Mouse (Mus musculus): ENCODE measurements around the gene Tbc1d8b. TPM values are rescaled to one million over a fixed set of nuclear protein-coding genes. Genes with fewer than 3 reads are reported as not detected.
"Not testable (repeated sequence)": the region's sequence is repeated elsewhere in the genome, so short reads cannot be mapped to it uniquely, and the experiment has no call there.

The Tbc1d8b gene
- polyA plus RNA-seq, 1 experiment from 2014 or later: 0.23 TPM

GRCm38 (mm10) chrX:139714381-139714780, 29.6 kb downstream of the Tbc1d8b start, which contains the start of gene Gm15013:
TSS of gene Gm15013 (minus strand) at chrX:139714481.
- Histone ChIP-seq H3K9me3 (ENCODE audit: control insufficient read depth, low read length) (no peaks in the 10 kb centered on the region), H3K4me1 (replicated peaks; ENCODE audit: control insufficient read depth, insufficient read depth, low read length) (no peaks in the 10 kb centered on the region), H3K4me2 (replicated peaks) (no peak within 1 kb of the TSS), H3K27me3 (ENCODE audit: control insufficient read depth, insufficient read depth, low read length) (peaks cover 6% of the 10 kb centered on the region; the same call in 1 of the 2 replicates), H3K9ac (no peak within 1 kb of the TSS), H3K36me3 (replicated peaks; ENCODE audit: control insufficient read depth, insufficient read depth) (no peaks in the 10 kb centered on the region), H3K27ac (no peak within 1 kb of the TSS), H3K4me3 (replicated peaks; ENCODE audit: low read length) (no peak within 1 kb of the TSS)
- no peak for ATAC-seq (ENCODE audit: low FRiP score)
- 98% methylated on average over 8 of the region's 8 CpGs for WGBS
- no peak for DNase-seq (ENCODE audit: low spot score)

- peaks cover under 1% of the 10 kb centered on the region; the same call in 1 of the 2 replicates for H3K27me3 ChIP-seq (ENCODE audit: control insufficient read depth, insufficient read depth, low read length)
- H3K4me1 ChIP-seq (replicated peaks; ENCODE audit: control insufficient read depth, insufficient read depth, low read length): no peaks in the 10 kb centered on the region
- H3K9me3 ChIP-seq (ENCODE audit: control insufficient read depth, low read length): no peaks in the 10 kb centered on the region
- no peaks in the 10 kb centered on the region for H3K36me3 ChIP-seq (replicated peaks; ENCODE audit: control insufficient read depth, insufficient read depth)
- DNase-seq (ENCODE audit: low spot score) (no peak), ATAC-seq (ENCODE audit: low FRiP score) (no peak)
- no peak overlapping the region for H3K27ac ChIP-seq
- no peak overlapping the region for H3K4me3 ChIP-seq (replicated peaks; ENCODE audit: low read length)
- no peak overlapping the region for H3K9ac ChIP-seq
- WGBS: 95% methylated on average over 2 of the region's 2 CpGs
- H3K4me2 ChIP-seq (replicated peaks): no peak overlapping the region
These were observed 37.6 kb downstream of the Tbc1d8b start for GRCm38 (mm10) chrX:139722350-139722749.

GRCm38 (mm10) chrX:139730541-139730940, 45.7 kb downstream of the Tbc1d8b start:
- Histone ChIP-seq H3K9me3 (ENCODE audit: control insufficient read depth, low read length) (no peaks in the 10 kb centered on the region), H3K9ac (no peak overlapping the region), H3K4me3 (replicated peaks; ENCODE audit: low read length) (no peak overlapping the region), H3K4me2 (replicated peaks) (no peak overlapping the region), H3K4me1 (replicated peaks; ENCODE audit: control insufficient read depth, insufficient read depth, low read length) (no peaks in the 10 kb centered on the region), H3K27me3 (ENCODE audit: control insufficient read depth, insufficient read depth, low read length) (0 out of 2 replicates have a peak, but pooled peaks cover 4% of the 10 kb centered on the region), H3K27ac (no peak overlapping the region), H3K36me3 (replicated peaks; ENCODE audit: control insufficient read depth, insufficient read depth) (no peaks in the 10 kb centered on the region)
- 87% methylated on average over 3 of the region's 3 CpGs for WGBS
- no peak for DNase-seq (ENCODE audit: low spot score)
- no peak for ATAC-seq (ENCODE audit: low FRiP score)

GRCm38 (mm10) chrX:139737066-139737465, 52.3 kb downstream of the Tbc1d8b start:
- H3K4me1 ChIP-seq (replicated peaks; ENCODE audit: control insufficient read depth, insufficient read depth, low read length): no peaks in the 10 kb centered on the region
- no peak for DNase-seq (ENCODE audit: low spot score)
- H3K27ac ChIP-seq: no peak overlapping the region
- H3K9ac ChIP-seq: no peak overlapping the region
- 0 out of 2 replicates have a peak, but pooled peaks cover 9% of the 10 kb centered on the region for H3K27me3 ChIP-seq (ENCODE audit: control insufficient read depth, insufficient read depth, low read length)
- ATAC-seq (ENCODE audit: low FRiP score): no peak
- H3K36me3 ChIP-seq (replicated peaks; ENCODE audit: control insufficient read depth, insufficient read depth): no peaks in the 10 kb centered on the region
- 89% methylated on average over 5 of the region's 5 CpGs for WGBS
- no peak overlapping the region for H3K4me3 ChIP-seq (replicated peaks; ENCODE audit: low read length)
- H3K4me2 ChIP-seq (replicated peaks): no peak overlapping the region
- H3K9me3 ChIP-seq (ENCODE audit: control insufficient read depth, low read length): no peaks in the 10 kb centered on the region

- DNase-seq (ENCODE audit: low spot score): peak; percentile 40
- Histone ChIP-seq H3K4me1 (replicated peaks; ENCODE audit: control insufficient read depth, insufficient read depth, low read length) (no peaks in the 10 kb centered on the region), H3K9ac (no peak overlapping the region), H3K9me3 (ENCODE audit: control insufficient read depth, low read length) (no peaks in the 10 kb centered on the region), H3K27me3 (ENCODE audit: control insufficient read depth, insufficient read depth, low read length) (no peaks in the 10 kb centered on the region), H3K27ac (no peak overlapping the region), H3K4me2 (replicated peaks) (no peak overlapping the region), H3K36me3 (replicated peaks; ENCODE audit: control insufficient read depth, insufficient read depth) (no peaks in the 10 kb centered on the region), H3K4me3 (replicated peaks; ENCODE audit: low read length) (no peak overlapping the region)
- ATAC-seq (ENCODE audit: low FRiP score): no peak
- 0% methylated on average over 1 of the region's 1 CpGs for WGBS
These were observed 67.1 kb downstream of the Tbc1d8b start for GRCm38 (mm10) chrX:139751855-139752254.

GRCm38 (mm10) chrX:139758634-139759033, 73.8 kb downstream of the Tbc1d8b start:
- not testable (repeated sequence) for ATAC-seq (ENCODE audit: low FRiP score)

GRCm38 (mm10) chrX:139762546-139762945, 77.8 kb downstream of the Tbc1d8b start:
- Histone ChIP-seq H3K27ac (no peak overlapping the region), H3K4me2 (replicated peaks) (no peak overlapping the region), H3K4me3 (replicated peaks; ENCODE audit: low read length) (no peak overlapping the region), H3K36me3 (replicated peaks; ENCODE audit: control insufficient read depth, insufficient read depth) (no peaks in the 10 kb centered on the region), H3K4me1 (replicated peaks; ENCODE audit: control insufficient read depth, insufficient read depth, low read length) (no peaks in the 10 kb centered on the region), H3K27me3 (ENCODE audit: control insufficient read depth, insufficient read depth, low read length) (no peaks in the 10 kb centered on the region), H3K9ac (no peak overlapping the region), H3K9me3 (ENCODE audit: control insufficient read depth, low read length) (no peaks in the 10 kb centered on the region)
- peak; percentile 38 for DNase-seq (ENCODE audit: low spot score)
- no peak for ATAC-seq (ENCODE audit: low FRiP score)
- WGBS: 74% methylated on average over 2 of the region's 2 CpGs

More at GRCm38 (mm10) chrX:139758634-139759033, 73.8 kb downstream of the Tbc1d8b start:
- not testable (repeated sequence) for H3K36me3 ChIP-seq (replicated peaks; ENCODE audit: control insufficient read depth, insufficient read depth); H3K27ac ChIP-seq; H3K4me1 ChIP-seq (replicated peaks; ENCODE audit: control insufficient read depth, insufficient read depth, low read length); H3K9ac ChIP-seq; H3K27me3 ChIP-seq (ENCODE audit: control insufficient read depth, insufficient read depth, low read length); H3K9me3 ChIP-seq (ENCODE audit: control insufficient read depth, low read length); DNase-seq (ENCODE audit: low spot score); H3K4me3 ChIP-seq (replicated peaks; ENCODE audit: low read length); H3K4me2 ChIP-seq (replicated peaks)
- WGBS: 82% methylated on average over 3 of the region's 3 CpGs

- ATAC-seq (ENCODE audit: low FRiP score) (peak; percentile 51; the same call in 1 of the 2 replicates), DNase-seq (ENCODE audit: low spot score) (peak; percentile 26)
These were observed 85.3 kb downstream of the Tbc1d8b start for GRCm38 (mm10) chrX:139769975-139770637.

GRCm38 (mm10) chrX:139774309-139775083, 89.7 kb downstream of the Tbc1d8b start:
- Histone ChIP-seq H3K9ac (no peak overlapping the region), H3K4me2 (replicated peaks) (no peak overlapping the region), H3K9me3 (ENCODE audit: control insufficient read depth, low read length) (no peaks in the 10 kb centered on the region), H3K36me3 (replicated peaks; ENCODE audit: control insufficient read depth, insufficient read depth) (no peaks in the 10 kb centered on the region), H3K4me3 (replicated peaks; ENCODE audit: low read length) (no peak overlapping the region), H3K4me1 (replicated peaks; ENCODE audit: control insufficient read depth, insufficient read depth, low read length) (0 out of 2 replicates have a peak, but pooled peaks cover 4% of the 10 kb centered on the region), H3K27ac (no peak overlapping the region), H3K27me3 (ENCODE audit: control insufficient read depth, insufficient read depth, low read length) (no peaks in the 10 kb centered on the region)
- 35% methylated on average over 18 of the region's 18 CpGs for whole genome bisulfite sequencing
- peak; percentile 61 for DNase-seq (ENCODE audit: low spot score)
- ATAC-seq (ENCODE audit: low FRiP score): no peak

More at GRCm38 (mm10) chrX:139769975-139770637, 85.3 kb downstream of the Tbc1d8b start:
- Histone ChIP-seq H3K4me1 (replicated peaks; ENCODE audit: control insufficient read depth, insufficient read depth, low read length) (0 out of 2 replicates have a peak, but pooled peaks cover 4% of the 10 kb centered on the region), H3K4me3 (replicated peaks; ENCODE audit: low read length) (no peak overlapping the region), H3K27me3 (ENCODE audit: control insufficient read depth, insufficient read depth, low read length) (no peaks in the 10 kb centered on the region), H3K27ac (no peak overlapping the region), H3K9ac (no peak overlapping the region), H3K36me3 (replicated peaks; ENCODE audit: control insufficient read depth, insufficient read depth) (no peaks in the 10 kb centered on the region), H3K4me2 (replicated peaks) (no peak overlapping the region), H3K9me3 (ENCODE audit: control insufficient read depth, low read length) (no peaks in the 10 kb centered on the region)
- WGBS: 57% methylated on average over 13 of the region's 13 CpGs

All from hindbrain, embryonic 14.5 days (tissue).